Mouse (Mus musculus) liver, embryonic 11.5 days (tissue): ENCODE results near the gene Strn. TPM values are rescaled to one million over a fixed set of nuclear protein-coding genes. Genes with fewer than 3 reads are reported as not detected.

ENCODE experiments used
- ATAC-seq: fragments of 200-750 bp; cut with Nextera tagmentation; replicated peaks from 2 replicates; pipeline ENCODE4 v1.8.0; 2017; ENCODE audit warnings: moderate number of reproducible peaks, mild to moderate bottlenecking, moderate TSS enrichment, moderate library complexity; ENCODE audit not compliant: low FRiP score
- DNase-seq: peaks from one replicate; pipeline ENCODE4 v3.0.0-alpha.2; 2017; ENCODE audit warnings: low spot score
- H3K27ac ChIP-seq: fragments of 300-500 bp; sonication (generic); 2 replicates; pipeline ENCODE4 v1.5.1; 2014; ENCODE audit warnings: mild to moderate bottlenecking, low read depth, low read length, control low read depth
- H3K27me3 ChIP-seq: fragments of 300-500 bp; sonication (generic); replicated peaks from 2 replicates; pipeline ENCODE4 v1.6.1; 2014; ENCODE audit warnings: low read length, mixed read lengths; ENCODE audit not compliant: control insufficient read depth, insufficient read depth
- H3K36me3 ChIP-seq: fragments of 300-500 bp; sonication (generic); 2 replicates; pipeline ENCODE4 v1.6.1; 2014; ENCODE audit warnings: mild to moderate bottlenecking, low read length, moderate library complexity, mixed read lengths; ENCODE audit not compliant: control insufficient read depth, insufficient read depth
- H3K4me1 ChIP-seq: fragments of 300-500 bp; sonication (generic); replicated peaks from 2 replicates; pipeline ENCODE4 v1.6.1; 2014; ENCODE audit warnings: low read length, mixed read lengths; ENCODE audit not compliant: control insufficient read depth, insufficient read depth
- H3K4me2 ChIP-seq: fragments of 300-500 bp; sonication (generic); 2 replicates; pipeline ENCODE4 v1.6.1; 2014; ENCODE audit warnings: mild to moderate bottlenecking, control low read depth, moderate library complexity
- H3K4me3 ChIP-seq: fragments of 300-500 bp; sonication (generic); 2 replicates; pipeline ENCODE4 v1.5.1; 2014; ENCODE audit warnings: low read depth, low read length, control low read depth
- H3K9ac ChIP-seq: fragments of 300-500 bp; sonication (generic); 2 replicates; pipeline ENCODE4 v1.6.1; 2014; ENCODE audit warnings: low read depth, low read length, control low read depth
- H3K9me3 ChIP-seq: fragments of 300-500 bp; sonication (generic); 2 replicates; pipeline ENCODE4 v1.6.1; 2016; ENCODE audit warnings: low read length, inconsistent platforms, mixed read lengths; ENCODE audit not compliant: control insufficient read depth
- WGBS: fragments of 180-500 bp; shearing (Covaris S2); extraction: QIAGEN DNeasy Blood & Tissue Kit; methylation state at CpG from one replicate; pipeline ENCODE4 v1.1.7; 2014; 5-methylcytosine and 5-hydroxymethylcytosine counted together
- polyA plus RNA-seq: library from polyadenylated mRNA; unstranded; fragments of >200 nt; fragmentation: Nextera tagmentation; extraction: Ambion mirVana; gene quantifications from 2 replicates; pipeline ENCODE4 v1.2.1, GENCODE M21; 2014

Strn gene
- polyA plus RNA-seq, 1 experiment from 2014 or later = 6.8 TPM

- no peak for ATAC-seq
- Histone ChIP-seq H3K4me2 (no peak overlapping the region), H3K9me3 (no peaks in the 10 kb centered on the region), H3K4me3 (no peak overlapping the region), H3K27ac (no peak overlapping the region), H3K36me3 (no peaks in the 10 kb centered on the region; the same call in 1 of the 2 replicates), H3K4me1 (peaks cover 13% of the 10 kb centered on the region), H3K9ac (no peak overlapping the region), H3K27me3 (no peaks in the 10 kb centered on the region)
- no peak for DNase-seq
- 75% methylated on average over 1 of the region's 1 CpGs for WGBS
These were observed 4.9 kb downstream of the Strn start for GRCm38 (mm10) chr17:78732056-78732455.

DNA sequence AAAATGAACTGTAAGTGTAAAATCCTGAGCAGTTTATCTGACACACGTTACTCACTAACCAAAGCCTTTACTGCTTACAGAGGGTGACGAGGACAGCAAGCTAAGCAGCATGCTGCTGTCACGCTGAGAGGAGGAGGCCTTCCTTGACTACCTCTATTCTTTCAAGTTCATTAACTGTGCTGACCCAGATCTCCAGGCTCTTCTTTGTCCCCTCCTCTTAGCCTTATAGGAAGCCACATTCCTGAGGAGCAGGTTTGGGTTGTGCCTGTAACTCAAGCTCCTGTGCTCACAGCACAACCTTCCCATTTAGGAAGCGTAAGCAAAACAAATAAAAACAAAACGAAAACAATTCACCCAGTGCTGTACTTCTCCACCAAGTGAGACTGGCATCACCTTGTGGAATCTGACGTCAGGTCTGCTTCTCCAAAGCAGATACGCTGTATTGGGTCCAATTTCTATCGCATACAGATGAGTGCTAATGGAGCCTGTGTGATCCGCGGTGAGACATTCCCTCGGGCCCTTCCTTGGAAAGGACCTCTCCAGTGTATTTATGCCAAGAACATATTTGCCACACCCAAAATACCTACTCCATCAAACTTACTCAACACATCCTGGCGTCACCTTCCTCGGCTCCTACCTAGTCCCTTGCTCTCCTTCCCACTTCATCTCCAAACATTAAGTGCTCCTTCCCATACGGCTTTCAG, 10.1 kb downstream of the Strn start:
- no peak overlapping the region for H3K27ac ChIP-seq
- no peak for DNase-seq
- no peak for ATAC-seq

DNA sequence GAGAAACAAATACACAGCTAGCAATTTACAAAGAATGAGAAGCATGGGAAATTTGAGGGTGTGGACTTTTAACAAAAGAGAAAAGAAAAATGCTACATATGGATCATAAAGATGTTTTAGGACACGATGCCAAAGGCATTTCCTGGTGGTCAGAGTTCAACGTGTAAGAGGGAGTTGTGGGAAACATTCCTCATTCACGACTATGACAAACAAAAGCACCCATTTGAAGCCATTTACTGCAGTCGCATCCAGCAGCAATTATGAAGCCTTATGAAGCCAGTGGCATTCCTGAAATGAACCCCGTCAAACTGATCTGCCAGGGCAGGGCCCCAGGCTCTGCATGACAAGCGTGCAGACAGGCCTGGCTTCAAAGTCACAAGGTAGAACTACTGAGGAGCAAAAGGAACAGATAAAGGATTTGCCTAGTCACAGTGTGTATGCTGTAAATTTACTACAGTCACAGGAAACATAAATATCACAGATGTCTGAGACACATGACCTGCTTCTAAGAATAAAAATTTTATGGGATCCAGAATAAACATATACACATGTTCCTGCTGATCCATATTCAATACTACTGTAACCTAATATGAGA, 12.4 kb downstream of the Strn start:
- ATAC-seq (peak; percentile 92), DNase-seq (no peak)
- Histone ChIP-seq H3K36me3 (no peaks in the 10 kb centered on the region), H3K4me1 (peaks cover 7% of the 10 kb centered on the region; the same call in 1 of the 2 replicates), H3K9me3 (no peaks in the 10 kb centered on the region), H3K27ac (no peak overlapping the region), H3K4me2 (no peak overlapping the region), H3K4me3 (no peak overlapping the region), H3K9ac (no peak overlapping the region), H3K27me3 (no peaks in the 10 kb centered on the region)
- 55% methylated on average over 6 of the region's 6 CpGs for WGBS

More for the DNA sequence above, 10.1 kb downstream of the Strn start:
- Histone ChIP-seq H3K4me1 (peaks cover 7% of the 10 kb centered on the region; the same call in 1 of the 2 replicates), H3K4me3 (no peak overlapping the region), H3K9me3 (no peaks in the 10 kb centered on the region), H3K27me3 (no peaks in the 10 kb centered on the region), H3K4me2 (no peak overlapping the region), H3K9ac (no peak overlapping the region), H3K36me3 (no peaks in the 10 kb centered on the region)
- 89% methylated on average over 14 of the region's 14 CpGs for WGBS

DNA sequence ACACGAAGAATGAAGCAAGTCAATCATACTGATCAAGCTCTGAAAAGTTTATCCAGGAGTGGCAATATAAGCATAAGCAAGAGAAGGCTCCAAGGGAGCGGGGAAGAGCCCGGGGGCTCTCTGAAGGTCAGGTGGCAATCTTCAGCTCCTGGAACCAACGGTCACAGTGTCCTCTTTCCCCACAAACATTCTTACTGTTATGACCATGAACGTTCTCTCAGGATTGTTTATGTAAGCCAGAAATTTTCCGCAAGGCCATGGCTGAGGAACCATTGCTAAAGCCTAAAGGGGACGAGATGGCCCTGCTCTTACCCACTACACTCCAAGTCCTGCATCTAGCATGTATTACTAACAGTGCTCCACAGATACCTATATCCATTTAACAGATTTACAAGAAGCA, 15.3 kb downstream of the Strn start:
- ATAC-seq = no peak
- no peak overlapping the region for H3K9ac ChIP-seq
- no peak for DNase-seq
- peaks cover 8% of the 10 kb centered on the region for H3K36me3 ChIP-seq
- no peaks in the 10 kb centered on the region for H3K27me3 ChIP-seq
- peaks cover 7% of the 10 kb centered on the region; the same call in 1 of the 2 replicates for H3K4me1 ChIP-seq
- no peaks in the 10 kb centered on the region for H3K9me3 ChIP-seq
- 84% methylated on average over 7 of the region's 7 CpGs for WGBS
- no peak overlapping the region for H3K4me3 ChIP-seq
- H3K27ac ChIP-seq = no peak overlapping the region
- no peak overlapping the region for H3K4me2 ChIP-seq

DNA sequence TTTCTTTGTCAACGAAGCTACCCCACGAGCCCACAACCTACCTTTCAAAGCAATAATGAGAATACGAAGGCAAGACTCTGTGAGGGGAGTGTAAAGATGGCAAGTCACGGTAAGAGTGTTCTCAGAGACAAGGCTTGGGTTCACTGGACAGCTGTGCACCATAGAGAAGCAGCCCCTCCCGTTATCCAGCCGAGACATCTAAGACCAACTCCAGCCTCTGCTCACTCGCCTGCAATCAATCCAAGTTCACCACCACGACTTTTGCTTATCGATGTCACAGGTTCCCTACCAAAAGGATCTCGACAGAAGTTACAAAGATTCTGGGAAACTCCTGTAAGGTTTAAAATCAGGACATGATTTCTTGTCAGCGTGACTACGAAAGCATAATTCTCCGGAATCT, 17.9 kb downstream of the Strn start:
- H3K4me1 ChIP-seq = no peaks in the 10 kb centered on the region
- H3K27ac ChIP-seq = no peak overlapping the region
- no peak overlapping the region for H3K4me2 ChIP-seq
- H3K9me3 ChIP-seq = no peaks in the 10 kb centered on the region
- no peak overlapping the region for H3K9ac ChIP-seq
- peaks cover 8% of the 10 kb centered on the region for H3K36me3 ChIP-seq
- 91% methylated on average over 13 of the region's 13 CpGs for WGBS
- DNase-seq (no peak), ATAC-seq (no peak)
- H3K4me3 ChIP-seq = no peak overlapping the region
- no peaks in the 10 kb centered on the region for H3K27me3 ChIP-seq

DNA sequence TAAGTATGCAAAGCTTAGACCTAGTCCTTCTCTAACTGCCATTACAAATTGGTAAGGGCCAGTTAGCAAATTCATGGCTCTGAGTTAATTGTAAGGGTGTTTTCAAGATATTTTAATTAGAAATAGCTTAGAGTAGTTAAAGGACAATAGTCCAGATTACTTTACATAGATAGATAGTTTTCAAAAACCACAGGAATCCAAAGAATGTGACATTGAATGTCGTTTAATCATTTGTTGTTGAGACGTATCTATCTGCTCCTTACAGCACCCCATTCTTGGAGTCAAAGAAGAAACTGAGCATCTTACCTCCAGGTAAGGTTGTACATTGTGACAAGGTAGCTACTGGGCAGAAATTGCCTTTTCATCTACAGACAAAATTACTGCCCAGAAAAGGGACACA, 26.7 kb downstream of the Strn start:
- H3K9ac ChIP-seq = no peak overlapping the region
- H3K27ac ChIP-seq = no peak overlapping the region
- no peak for DNase-seq
- H3K9me3 ChIP-seq = peaks cover 3% of the 10 kb centered on the region; the same call in 1 of the 2 replicates
- H3K4me2 ChIP-seq = no peak overlapping the region
- peaks cover 4% of the 10 kb centered on the region for H3K36me3 ChIP-seq
- ATAC-seq = no peak
- no peaks in the 10 kb centered on the region for H3K4me1 ChIP-seq
- no peak overlapping the region for H3K4me3 ChIP-seq
- H3K27me3 ChIP-seq = no peaks in the 10 kb centered on the region
- WGBS = 73% methylated on average over 2 of the region's 2 CpGs

GRCm38 (mm10) chr17:78708422-78708821, 28.6 kb downstream of the Strn start:
- H3K4me3 ChIP-seq = no peak overlapping the region
- no peak overlapping the region for H3K9ac ChIP-seq
- no peaks in the 10 kb centered on the region for H3K4me1 ChIP-seq
- H3K36me3 ChIP-seq = peaks cover 4% of the 10 kb centered on the region
- H3K4me2 ChIP-seq = no peak overlapping the region
- H3K27me3 ChIP-seq = no peaks in the 10 kb centered on the region
- peaks cover 3% of the 10 kb centered on the region; the same call in 1 of the 2 replicates for H3K9me3 ChIP-seq
- DNase-seq (no peak), ATAC-seq (no peak)
- H3K27ac ChIP-seq = no peak overlapping the region
- WGBS = 57% methylated on average over 7 of the region's 7 CpGs

DNA sequence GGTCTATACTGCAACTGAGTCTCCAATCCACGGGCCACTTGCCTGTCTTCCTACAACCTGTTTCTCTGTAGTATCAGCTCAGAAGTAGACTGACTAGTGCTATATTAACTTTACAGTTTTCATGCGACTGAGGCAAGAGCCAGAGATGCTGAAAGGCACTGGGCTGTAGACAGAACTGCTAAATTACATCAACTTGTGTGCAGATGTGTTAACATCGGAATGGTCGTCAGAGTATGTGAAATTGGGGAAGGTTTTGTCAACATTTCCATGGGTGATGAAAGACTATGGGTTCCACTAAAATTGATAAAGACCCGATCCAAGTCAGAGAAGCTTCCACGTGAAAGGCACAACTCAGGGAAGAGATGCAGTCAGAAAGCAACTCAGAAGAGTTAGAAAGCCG, 34.0 kb downstream of the Strn start:
- H3K27me3 ChIP-seq = no peaks in the 10 kb centered on the region
- H3K27ac ChIP-seq = no peak overlapping the region
- WGBS = 89% methylated on average over 7 of the region's 7 CpGs
- no peak for DNase-seq
- H3K36me3 ChIP-seq = peaks cover 7% of the 10 kb centered on the region
- no peak overlapping the region for H3K9ac ChIP-seq
- no peak overlapping the region for H3K4me3 ChIP-seq
- peaks cover 3% of the 10 kb centered on the region; the same call in 1 of the 2 replicates for H3K9me3 ChIP-seq
- peaks cover 3% of the 10 kb centered on the region; the same call in 1 of the 2 replicates for H3K4me1 ChIP-seq
- no peak overlapping the region for H3K4me2 ChIP-seq
- no peak for ATAC-seq

- H3K4me2 ChIP-seq = no peak overlapping the region
- H3K9me3 ChIP-seq = no peaks in the 10 kb centered on the region
- no peak overlapping the region for H3K4me3 ChIP-seq
- H3K4me1 ChIP-seq = peaks cover 10% of the 10 kb centered on the region
- H3K9ac ChIP-seq = no peak overlapping the region
- no peaks in the 10 kb centered on the region for H3K27me3 ChIP-seq
- WGBS = 71% methylated on average over 1 of the region's 1 CpGs
- H3K36me3 ChIP-seq = peaks cover 3% of the 10 kb centered on the region; the same call in 1 of the 2 replicates
- DNase-seq (no peak), ATAC-seq (peak; percentile 66)
- H3K27ac ChIP-seq = no peak overlapping the region
These were observed 38.0 kb downstream of the Strn start for GRCm38 (mm10) chr17:78698965-78699364.
